Mouse (Mus musculus): ENCODE data around the gene Rcsd1. TPM values are rescaled to one million over a fixed set of nuclear protein-coding genes. Genes with fewer than 3 reads are reported as not detected.

The Rcsd1 gene
- total and polyA plus RNA-seq, 2 experiments from 2014 or later, result 7.6 to 8.0 TPM

- Histone ChIP-seq H3K9me3 (ENCODE audit: low read length) (no peaks in the 10 kb centered on the region), H3K4me1 (ENCODE audit: insufficient read depth, low read length) (no peaks in the 10 kb centered on the region), H3K36me3 (ENCODE audit: insufficient read depth, low read length) (no peaks in the 10 kb centered on the region), H3K4me3 (ENCODE audit: low read depth, low read length) (no peak overlapping the region), H3K4me2 (ENCODE audit: low read depth, low read length, poor library complexity, severe bottlenecking) (no peak overlapping the region), H3K27ac (ENCODE audit: low read depth, low read length) (no peak overlapping the region), H3K9ac (replicated peaks; ENCODE audit: low read length, poor library complexity, severe bottlenecking) (no peak overlapping the region), H3K27me3 (ENCODE audit: insufficient read depth, low read length) (no peaks in the 10 kb centered on the region)
- DNase-seq (ENCODE audit: low spot score) (peak; percentile 78), ATAC-seq (ENCODE audit: low FRiP score) (peak; percentile 48; the same call in 1 of the 2 replicates)
- peak; percentile 77 for TF ChIP-seq CTCF (IDR thresholded peaks at IDR 0.05)
- 32% methylated on average over 5 of the region's 5 CpGs for WGBS
Measured at GRCm38 (mm10) chr1:165658602-165659001, 51.0 kb downstream of the Rcsd1 start.

DNA sequence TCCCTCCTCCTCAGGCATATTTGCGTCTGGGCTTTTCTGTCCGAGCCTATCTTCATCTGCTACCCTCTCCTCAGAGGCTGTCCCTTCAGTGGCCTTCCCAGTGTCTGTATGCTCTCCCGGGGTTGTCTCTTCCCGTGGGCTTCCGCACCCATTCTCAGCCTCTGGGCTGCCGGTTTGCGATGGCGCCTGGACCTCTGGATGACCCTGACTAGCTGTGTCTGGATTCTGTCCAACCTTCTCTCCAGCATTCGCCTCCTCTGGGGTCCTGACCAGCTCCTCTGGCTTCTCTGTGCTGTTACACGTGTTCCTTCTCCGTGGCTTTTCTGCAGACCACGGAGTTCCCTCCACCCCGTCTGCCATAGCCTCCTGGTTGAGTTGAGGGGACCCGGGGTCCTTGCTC lies 54.1 kb downstream of the Rcsd1 start:
- DNase-seq (ENCODE audit: low spot score), result no peak
- Histone ChIP-seq H3K36me3 (ENCODE audit: insufficient read depth, low read length) (no peaks in the 10 kb centered on the region), H3K9ac (replicated peaks; ENCODE audit: low read length, poor library complexity, severe bottlenecking) (no peak overlapping the region), H3K4me3 (ENCODE audit: low read depth, low read length) (no peak overlapping the region), H3K27ac (ENCODE audit: low read depth, low read length) (no peak overlapping the region), H3K4me1 (ENCODE audit: insufficient read depth, low read length) (no peaks in the 10 kb centered on the region), H3K4me2 (ENCODE audit: low read depth, low read length, poor library complexity, severe bottlenecking) (no peak overlapping the region), H3K9me3 (ENCODE audit: low read length) (no peaks in the 10 kb centered on the region), H3K27me3 (ENCODE audit: insufficient read depth, low read length) (no peaks in the 10 kb centered on the region)
- ATAC-seq (ENCODE audit: low FRiP score), result no peak
- TF ChIP-seq CTCF (IDR thresholded peaks at IDR 0.05), result no peak
- WGBS, result 87% methylated on average over 14 of the region's 14 CpGs

DNA sequence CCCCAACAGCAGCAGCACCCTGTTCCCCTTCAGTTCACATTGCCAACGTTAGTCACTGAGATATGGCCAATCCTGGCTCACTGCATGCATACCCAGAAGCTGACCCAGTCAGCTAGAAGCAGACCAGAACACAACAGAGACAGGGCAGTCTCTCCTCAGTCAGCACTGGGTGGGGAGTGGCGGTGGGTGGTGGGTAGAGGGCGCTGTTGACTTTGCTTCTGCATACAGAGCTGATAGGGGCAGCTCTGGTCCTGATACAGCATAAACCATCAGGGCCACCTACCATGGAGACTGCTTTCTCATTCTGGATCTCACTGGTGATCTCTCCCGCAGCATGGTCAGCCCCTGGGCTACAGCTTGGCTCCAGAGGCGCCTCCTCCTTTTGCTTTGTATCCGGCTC lies 54.5 kb downstream of the Rcsd1 start:
- no peak for ATAC-seq (ENCODE audit: low FRiP score)
- no peaks in the 10 kb centered on the region for H3K4me1 ChIP-seq (ENCODE audit: insufficient read depth, low read length)
- TF ChIP-seq CTCF (IDR thresholded peaks at IDR 0.05), result no peak
- no peak overlapping the region for H3K4me3 ChIP-seq (ENCODE audit: low read depth, low read length)
- H3K27me3 ChIP-seq (ENCODE audit: insufficient read depth, low read length), result no peaks in the 10 kb centered on the region
- H3K4me2 ChIP-seq (ENCODE audit: low read depth, low read length, poor library complexity, severe bottlenecking), result no peak overlapping the region
- no peak for DNase-seq (ENCODE audit: low spot score)
- H3K27ac ChIP-seq (ENCODE audit: low read depth, low read length), result no peak overlapping the region
- no peaks in the 10 kb centered on the region for H3K9me3 ChIP-seq (ENCODE audit: low read length)
- no peak overlapping the region for H3K9ac ChIP-seq (replicated peaks; ENCODE audit: low read length, poor library complexity, severe bottlenecking)
- no peaks in the 10 kb centered on the region for H3K36me3 ChIP-seq (ENCODE audit: insufficient read depth, low read length)
- WGBS, result 73% methylated on average over 6 of the region's 6 CpGs

- Histone ChIP-seq H3K9me3 (ENCODE audit: low read length) (no peaks in the 10 kb centered on the region), H3K4me3 (ENCODE audit: low read depth, low read length) (no peak overlapping the region), H3K36me3 (ENCODE audit: insufficient read depth, low read length) (no peaks in the 10 kb centered on the region), H3K27me3 (ENCODE audit: insufficient read depth, low read length) (no peaks in the 10 kb centered on the region), H3K4me1 (ENCODE audit: insufficient read depth, low read length) (no peaks in the 10 kb centered on the region), H3K27ac (ENCODE audit: low read depth, low read length) (no peak overlapping the region), H3K4me2 (ENCODE audit: low read depth, low read length, poor library complexity, severe bottlenecking) (no peak overlapping the region), H3K9ac (replicated peaks; ENCODE audit: low read length, poor library complexity, severe bottlenecking) (no peak overlapping the region)
- TF ChIP-seq CTCF (IDR thresholded peaks at IDR 0.05), result no peak
- 87% methylated on average over 14 of the region's 14 CpGs for WGBS
- DNase-seq (ENCODE audit: low spot score) (no peak), ATAC-seq (ENCODE audit: low FRiP score) (no peak)
Measured at GRCm38 (mm10) chr1:165653126-165653885, 56.3 kb downstream of the Rcsd1 start.

- Histone ChIP-seq H3K9ac (replicated peaks; ENCODE audit: low read length, poor library complexity, severe bottlenecking) (no peak overlapping the region), H3K4me3 (ENCODE audit: low read depth, low read length) (no peak overlapping the region), H3K4me1 (ENCODE audit: insufficient read depth, low read length) (no peaks in the 10 kb centered on the region), H3K4me2 (ENCODE audit: low read depth, low read length, poor library complexity, severe bottlenecking) (no peak overlapping the region), H3K36me3 (ENCODE audit: insufficient read depth, low read length) (no peaks in the 10 kb centered on the region), H3K27ac (ENCODE audit: low read depth, low read length) (no peak overlapping the region), H3K9me3 (ENCODE audit: low read length) (no peaks in the 10 kb centered on the region), H3K27me3 (ENCODE audit: insufficient read depth, low read length) (no peaks in the 10 kb centered on the region)
- no peak for TF ChIP-seq CTCF (IDR thresholded peaks at IDR 0.05)
- WGBS, result 81% methylated on average over 2 of the region's 2 CpGs
- ATAC-seq (ENCODE audit: low FRiP score), result no peak
- no peak for DNase-seq (ENCODE audit: low spot score)
Measured at GRCm38 (mm10) chr1:165652507-165652906, 57.0 kb downstream of the Rcsd1 start.

DNA sequence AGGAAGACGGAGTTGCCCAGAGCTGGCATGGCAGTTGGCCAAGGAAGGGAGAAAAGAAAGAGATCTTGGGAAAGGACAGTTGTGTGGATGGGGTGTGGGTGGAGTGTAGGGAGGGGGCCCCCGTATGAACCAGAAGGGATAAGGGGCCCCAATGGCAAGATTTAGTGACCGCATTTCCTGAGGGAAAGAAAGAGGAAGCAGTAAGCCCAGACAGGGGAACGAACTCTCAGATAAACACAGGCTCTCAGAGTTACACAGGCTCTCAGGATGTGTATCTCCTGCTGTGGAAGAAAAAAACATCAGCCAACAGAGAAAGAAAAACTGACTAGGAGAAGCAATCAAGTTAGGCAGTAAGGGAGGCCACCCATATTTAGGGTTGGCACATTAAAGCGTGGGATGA lies 58.4 kb downstream of the Rcsd1 start:
- no peak overlapping the region for H3K4me3 ChIP-seq (ENCODE audit: low read depth, low read length)
- WGBS, result 69% methylated on average over 5 of the region's 5 CpGs
- no peak for ATAC-seq (ENCODE audit: low FRiP score)
- no peak overlapping the region for H3K4me2 ChIP-seq (ENCODE audit: low read depth, low read length, poor library complexity, severe bottlenecking)
- TF ChIP-seq CTCF (IDR thresholded peaks at IDR 0.05), result no peak
- H3K27me3 ChIP-seq (ENCODE audit: insufficient read depth, low read length), result no peaks in the 10 kb centered on the region
- H3K9ac ChIP-seq (replicated peaks; ENCODE audit: low read length, poor library complexity, severe bottlenecking), result no peak overlapping the region
- H3K9me3 ChIP-seq (ENCODE audit: low read length), result no peaks in the 10 kb centered on the region
- no peaks in the 10 kb centered on the region for H3K36me3 ChIP-seq (ENCODE audit: insufficient read depth, low read length)
- no peak overlapping the region for H3K27ac ChIP-seq (ENCODE audit: low read depth, low read length)
- no peak for DNase-seq (ENCODE audit: low spot score)
- no peaks in the 10 kb centered on the region for H3K4me1 ChIP-seq (ENCODE audit: insufficient read depth, low read length)
